Mouse (Mus musculus) neural tube, embryonic 13.5 days (tissue): Measurements from ENCODE around the gene Cep170. TPM values are rescaled to one million over a fixed set of nuclear protein-coding genes. Genes with fewer than 3 reads are reported as not detected.
"Not testable (repeated sequence)": the region's sequence is repeated elsewhere in the genome, so short reads cannot be mapped to it uniquely, and the experiment has no call there.

Experiments
- ATAC-seq: fragments of 200-750 bp; cut with Nextera tagmentation; 2 replicates; pipeline ENCODE4 v1.8.0; 2017; ENCODE audit warnings: low read depth, mild to moderate bottlenecking, moderate TSS enrichment, moderate library complexity
- H3K27ac ChIP-seq: fragments of 300-500 bp; sonication (generic); replicated peaks from 2 replicates; pipeline ENCODE4 v1.5.1; 2015; ENCODE audit warnings: moderate library complexity, mild to moderate bottlenecking, inconsistent platforms
- H3K27me3 ChIP-seq: fragments of 300-500 bp; sonication (generic); 2 replicates; pipeline ENCODE4 v1.6.1; 2015; ENCODE audit warnings: mild to moderate bottlenecking, inconsistent platforms
- H3K36me3 ChIP-seq: fragments of 300-500 bp; sonication (generic); 2 replicates; pipeline ENCODE4 v1.6.1; 2015; ENCODE audit warnings: mild to moderate bottlenecking, inconsistent platforms
- H3K4me1 ChIP-seq: fragments of 300-500 bp; sonication (generic); replicated peaks from 2 replicates; pipeline ENCODE4 v1.6.1; 2015; ENCODE audit warnings: inconsistent platforms
- H3K4me2 ChIP-seq: fragments of 300-500 bp; sonication (generic); 2 replicates; pipeline ENCODE4 v1.6.1; 2015; ENCODE audit warnings: inconsistent platforms, mild to moderate bottlenecking, moderate library complexity
- H3K4me3 ChIP-seq: fragments of 300-500 bp; sonication (generic); 2 replicates; pipeline ENCODE4 v1.5.1; 2015; ENCODE audit warnings: mild to moderate bottlenecking, inconsistent platforms
- H3K9ac ChIP-seq: fragments of 300-500 bp; sonication (generic); 2 replicates; pipeline ENCODE4 v1.6.1; 2015; ENCODE audit warnings: moderate library complexity, mild to moderate bottlenecking, inconsistent platforms
- H3K9me3 ChIP-seq: fragments of 300-500 bp; sonication (generic); 2 replicates; pipeline ENCODE4 v1.6.1; 2016; ENCODE audit warnings: inconsistent platforms
- WGBS: fragments of 180-500 bp; shearing (Covaris S2); methylation state at CpG from one replicate; pipeline ENCODE4 v1.1.7; 2015; 5-methylcytosine and 5-hydroxymethylcytosine counted together
- polyA plus RNA-seq: library from polyadenylated mRNA; unstranded; fragments of >200 nt; fragmentation: Nextera tagmentation; extraction: Ambion mirVana; gene quantifications from 2 replicates; pipeline ENCODE4 v1.2.1, GENCODE M21; 2015

The Cep170 gene
- 97.8 and 101 TPM in 2 replicates for polyA plus RNA-seq

GRCm38 (mm10) chr1:176814036-176814420 is at the start of gene Cep170:
Cep170 (minus strand) TSS chr1:176814067.
- Histone ChIP-seq H3K27ac (peak within 1 kb of the TSS; percentile 100), H3K4me3 (peak within 1 kb of the TSS; percentile 63), H3K27me3 (no peaks in the 10 kb centered on the region), H3K4me2 (peak within 1 kb of the TSS; percentile 82), H3K9ac (peak within 1 kb of the TSS; percentile 96), H3K36me3 (no peaks in the 10 kb centered on the region), H3K4me1 (peaks cover 44% of the 10 kb centered on the region), H3K9me3 (no peaks in the 10 kb centered on the region)
- WGBS, result under 1% methylated on average over 28 of the region's 28 CpGs
- peak; percentile 97 for ATAC-seq

GRCm38 (mm10) chr1:176861981-176862644 is 48.2 kb upstream of the Cep170 start:
- Histone ChIP-seq H3K27me3 (no peaks in the 10 kb centered on the region), H3K4me2 (no peak overlapping the region), H3K27ac (no peak overlapping the region), H3K36me3 (no peaks in the 10 kb centered on the region), H3K9me3 (no peaks in the 10 kb centered on the region), H3K4me3 (no peak overlapping the region), H3K4me1 (no peaks in the 10 kb centered on the region), H3K9ac (no peak overlapping the region)
- 61% methylated on average over 9 of the region's 9 CpGs for whole genome bisulfite sequencing
- ATAC-seq, result 0 out of 2 replicates have a peak, but pooled peaks have one; percentile 50

GRCm38 (mm10) chr1:176852813-176853590 is 39.1 kb upstream of the Cep170 start:
- H3K36me3 ChIP-seq, result peaks cover 31% of the 10 kb centered on the region
- no peaks in the 10 kb centered on the region for H3K27me3 ChIP-seq
- H3K9ac ChIP-seq, result no peak overlapping the region
- WGBS, result 95% methylated on average over 9 of the region's 9 CpGs
- ATAC-seq, result no peak
- H3K27ac ChIP-seq, result no peak overlapping the region
- no peaks in the 10 kb centered on the region for H3K9me3 ChIP-seq
- H3K4me3 ChIP-seq, result no peak overlapping the region
- H3K4me2 ChIP-seq, result no peak overlapping the region
- no peaks in the 10 kb centered on the region for H3K4me1 ChIP-seq

- Histone ChIP-seq H3K9me3 (no peaks in the 10 kb centered on the region), H3K4me2 (no peak overlapping the region), H3K27ac (no peak overlapping the region), H3K4me1 (peaks cover 10% of the 10 kb centered on the region), H3K9ac (no peak overlapping the region), H3K4me3 (no peak overlapping the region), H3K36me3 (peaks cover 31% of the 10 kb centered on the region), H3K27me3 (no peaks in the 10 kb centered on the region)
- WGBS, result 94% methylated on average over 7 of the region's 7 CpGs
- ATAC-seq, result no peak
These were observed 37.5 kb upstream of the Cep170 start for GRCm38 (mm10) chr1:176851401-176851800.

GRCm38 (mm10) chr1:176849377-176849776 is 35.5 kb upstream of the Cep170 start:
- WGBS, result 85% methylated on average over 2 of the region's 2 CpGs
- ATAC-seq, result no peak
- Histone ChIP-seq H3K4me1 (peaks cover 10% of the 10 kb centered on the region), H3K36me3 (peaks cover 34% of the 10 kb centered on the region), H3K27ac (0 out of 2 replicates have a peak overlapping the region, but pooled peaks have one; percentile 4), H3K9me3 (no peaks in the 10 kb centered on the region), H3K4me3 (no peak overlapping the region), H3K27me3 (no peaks in the 10 kb centered on the region), H3K4me2 (no peak overlapping the region), H3K9ac (no peak overlapping the region)

- 82% methylated on average over 11 of the region's 11 CpGs for WGBS
- H3K27me3 ChIP-seq, result no peaks in the 10 kb centered on the region
- no peak for ATAC-seq
These were observed 34.9 kb upstream of the Cep170 start for GRCm38 (mm10) chr1:176848613-176849290.

GRCm38 (mm10) chr1:176847118-176847859 is 33.4 kb upstream of the Cep170 start:
- Histone ChIP-seq H3K9ac (no peak overlapping the region), H3K27me3 (no peaks in the 10 kb centered on the region), H3K9me3 (no peaks in the 10 kb centered on the region), H3K27ac (0 out of 2 replicates have a peak overlapping the region, but pooled peaks have one; percentile 42), H3K4me2 (no peak overlapping the region), H3K36me3 (peaks cover 17% of the 10 kb centered on the region), H3K4me1 (peaks cover 10% of the 10 kb centered on the region), H3K4me3 (no peak overlapping the region)
- peak; percentile 82 for ATAC-seq
- WGBS, result 64% methylated on average over 10 of the region's 10 CpGs

More at GRCm38 (mm10) chr1:176848613-176849290, 34.9 kb upstream of the Cep170 start:
- no peaks in the 10 kb centered on the region for H3K9me3 ChIP-seq
- peaks cover 28% of the 10 kb centered on the region for H3K36me3 ChIP-seq
- H3K4me3 ChIP-seq, result no peak overlapping the region
- H3K4me1 ChIP-seq, result peaks cover 10% of the 10 kb centered on the region
- H3K9ac ChIP-seq, result no peak overlapping the region
- 0 out of 2 replicates have a peak overlapping the region, but pooled peaks have one; percentile 4 for H3K27ac ChIP-seq
- H3K4me2 ChIP-seq, result no peak overlapping the region

GRCm38 (mm10) chr1:176845082-176845977 is 31.5 kb upstream of the Cep170 start:
- peaks cover 14% of the 10 kb centered on the region for H3K36me3 ChIP-seq
- ATAC-seq, result no peak
- peaks cover 10% of the 10 kb centered on the region for H3K4me1 ChIP-seq
- H3K4me3 ChIP-seq, result no peak overlapping the region
- H3K27ac ChIP-seq, result no peak overlapping the region
- no peak overlapping the region for H3K4me2 ChIP-seq
- no peaks in the 10 kb centered on the region for H3K27me3 ChIP-seq
- no peak overlapping the region for H3K9ac ChIP-seq
- WGBS, result 77% methylated on average over 17 of the region's 17 CpGs
- no peaks in the 10 kb centered on the region for H3K9me3 ChIP-seq

GRCm38 (mm10) chr1:176836562-176836961 is 22.7 kb upstream of the Cep170 start:
- H3K27me3 ChIP-seq, result peaks cover 13% of the 10 kb centered on the region
- not testable (repeated sequence) for H3K27ac ChIP-seq, ATAC-seq, H3K4me2 ChIP-seq, H3K9ac ChIP-seq, H3K4me1 ChIP-seq, H3K36me3 ChIP-seq, H3K4me3 ChIP-seq, H3K9me3 ChIP-seq
- 67% methylated on average over 7 of the region's 7 CpGs for WGBS

- Histone ChIP-seq H3K27ac (no peak overlapping the region), H3K4me2 (peak overlapping the region; percentile 66), H3K27me3 (peaks cover 13% of the 10 kb centered on the region), H3K36me3 (no peaks in the 10 kb centered on the region; the same call in 1 of the 2 replicates), H3K9ac (peak overlapping the region; percentile 59), H3K9me3 (no peaks in the 10 kb centered on the region), H3K4me3 (peak overlapping the region; percentile 37), H3K4me1 (peaks cover 8% of the 10 kb centered on the region)
- WGBS, result 4% methylated on average over 41 of the region's 41 CpGs
- ATAC-seq, result no peak; the same call in 1 of the 2 replicates
These were observed 21.8 kb upstream of the Cep170 start for GRCm38 (mm10) chr1:176835501-176836294.
